Mouse (Mus musculus) B cell, adult 62 days (primary cell): ENCODE results near the gene Gm5148. TPM values are rescaled to one million over a fixed set of nuclear protein-coding genes. Genes with fewer than 3 reads are reported as not detected.

ENCODE experiments used
- total RNA-seq: library from RNA; stranded (reverse); gene quantifications from 4 replicates; pipeline ENCODE4 v1.2.4, GENCODE M21; 2023

The Gm5148 gene
- total RNA-seq, result 0.46 to 0.60 TPM in 2 of 4 replicates, not detected in the others

GRCm38 (mm10) chr3:37724171-37724804 is at the start of gene Gm5148:
TSS of gene Gm5148 (minus strand) at chr3:37724490.

Other genes starting within 250 kb of the Gm5148 start
- 1.8 to 4.0 TPM (median 3.3 TPM) in 4 replicates for gene Spry1, start 84.5 kb downstream of the Gm5148 start, total RNA-seq